Mouse (Mus musculus) heart, adult 2 months (tissue): ENCODE results near the gene Nr1i3. TPM values are rescaled to one million over a fixed set of nuclear protein-coding genes. Genes with fewer than 3 reads are reported as not detected.

ENCODE experiments used
- DNase-seq, 2 experiments: peaks; one replicate each; pipeline ENCODE4 v3.0.0; 2021
- H3K27ac ChIP-seq: fragments of 200-600 bp; 2 replicates; pipeline ENCODE4 v1.8.1; 2022
- H3K27me3 ChIP-seq: fragments of 200-500 bp; 2 replicates; pipeline ENCODE4 v1.6.1; 2012; ENCODE audit warnings: mild to moderate bottlenecking, low read length, inconsistent platforms, mixed read lengths; ENCODE audit not compliant: control insufficient read depth, insufficient read depth
- H3K36me3 ChIP-seq: fragments of 200-500 bp; 2 replicates; pipeline ENCODE4 v1.6.1; 2012; ENCODE audit warnings: low read length, inconsistent platforms; ENCODE audit not compliant: control insufficient read depth, insufficient read depth
- H3K4me1 ChIP-seq: fragments of 200-500 bp; 2 replicates; pipeline ENCODE4 v1.6.1; 2011; ENCODE audit warnings: low read length; ENCODE audit not compliant: control insufficient read depth, insufficient read depth
- H3K4me3 ChIP-seq: fragments of 200-600 bp; 2 replicates; pipeline ENCODE4 v1.8.1; 2022
- H3K79me2 ChIP-seq: fragments of 200-500 bp; replicated peaks from 2 replicates; pipeline ENCODE4 v1.6.1; 2012; ENCODE audit warnings: mild to moderate bottlenecking, inconsistent platforms, low read length, moderate library complexity, mixed read lengths; ENCODE audit not compliant: control insufficient read depth, insufficient read depth
- H3K9ac ChIP-seq: fragments of 200-500 bp; 2 replicates; pipeline ENCODE4 v1.6.1; 2012; ENCODE audit warnings: low read depth, mild to moderate bottlenecking, control low read depth, inconsistent platforms, low read length, mixed read lengths
- CTCF ChIP-seq: fragments of 200-600 bp; IDR thresholded peaks from 2 replicates; pipeline ENCODE4 v1.8.1; 2022; ENCODE audit warnings: antibody characterized with exemption, mild to moderate bottlenecking, moderate library complexity
- EP300 ChIP-seq: fragments of 200-500 bp; IDR thresholded peaks from 2 replicates; pipeline ENCODE4 v1.6.1; 2011; ENCODE audit warnings: low read depth, low read length, control low read depth; ENCODE audit not compliant: insufficient read depth
- POLR2A ChIP-seq: fragments of 200-500 bp; IDR thresholded peaks from 2 replicates; pipeline ENCODE4 v1.6.1; 2011; ENCODE audit warnings: mild to moderate bottlenecking, low read depth, low read length, control low read depth; ENCODE audit not compliant: insufficient read depth
- WGBS: fragments of 180-500 bp; shearing (Covaris S2); methylation state at CpG from one replicate; pipeline ENCODE4 v1.1.7; 2018; 5-methylcytosine and 5-hydroxymethylcytosine counted together
- intact Hi-C: fragments of 180-260 bp; cut with DNase I; formaldehyde crosslinking; loops from one replicate; pipeline ENCODE4 v1.15.1; 2025
- long read RNA-seq: library from polyadenylated mRNA; stranded (forward); transcript quantifications from one replicate; pipeline ENCODE4 v2.0.0, GENCODE M21; 2021
- polyA plus RNA-seq: library from polyadenylated mRNA; depleted of rRNA; stranded (reverse); fragments of >200 nt; gene quantifications from 2 replicates; pipeline ENCODE4 v1.2.3, GENCODE M21; 2012; rRNA removed
- total RNA-seq, 2 experiments: library from RNA; stranded (reverse); gene quantifications; 2 replicates each; pipeline ENCODE4 v1.2.3; 2021

Nr1i3 gene
- not detected for total RNA-seq
- 0.12 TPM in 1 of 2 replicates, not detected in the other for polyA plus RNA-seq
- long read RNA-seq = 0 reads

GRCm38 (mm10) chr1:171213801-171214496, at the start of gene Nr1i3:
TSS of gene Nr1i3 (plus strand) at chr1:171213970.
- Histone ChIP-seq H3K79me2 (no peaks in the 10 kb centered on the region), H3K27ac (no peak within 1 kb of the TSS), H3K27me3 (no peaks in the 10 kb centered on the region), H3K9ac (no peak within 1 kb of the TSS), H3K36me3 (no peaks in the 10 kb centered on the region), H3K4me1 (no peaks in the 10 kb centered on the region; the same call in 1 of the 2 replicates), H3K4me3 (no peak within 1 kb of the TSS)
- 79% methylated on average over 10 of the region's 10 CpGs for WGBS
- no peak for TF ChIP-seq CTCF
- no peak for DNase-seq
- intact Hi-C loops = no loop called here

GRCm38 (mm10) chr1:171164258-171164657, 49.5 kb upstream of the Nr1i3 start:
- H3K27ac ChIP-seq = no peak overlapping the region
- TF ChIP-seq EP300 = no peak
- TF ChIP-seq CTCF = peak; percentile 86
- no peaks in the 10 kb centered on the region for H3K4me1 ChIP-seq
- WGBS = 32% methylated on average over 3 of the region's 3 CpGs
- no peak for DNase-seq
- no peak overlapping the region for H3K4me3 ChIP-seq
- intact Hi-C loops = loop anchor here (1.0 to 2.0 kb wide), 2 partner anchors 29 to 56 kb away; no protein-coding TSS in a partner anchor
- H3K36me3 ChIP-seq = no peaks in the 10 kb centered on the region
- no peaks in the 10 kb centered on the region for H3K27me3 ChIP-seq
- H3K9ac ChIP-seq = peak overlapping the region; percentile 46; the same call in 1 of the 2 replicates
- no peaks in the 10 kb centered on the region for H3K79me2 ChIP-seq

GRCm38 (mm10) chr1:171165629-171166345, 48.0 kb upstream of the Nr1i3 start:
- Histone ChIP-seq H3K79me2 (no peaks in the 10 kb centered on the region), H3K36me3 (peaks cover 7% of the 10 kb centered on the region), H3K27ac (no peak overlapping the region), H3K27me3 (no peaks in the 10 kb centered on the region), H3K4me3 (no peak overlapping the region), H3K4me1 (peaks cover 3% of the 10 kb centered on the region), H3K9ac (no peak overlapping the region)
- 77% methylated on average over 5 of the region's 5 CpGs for WGBS
- no peak for TF ChIP-seq EP300
- TF ChIP-seq CTCF = no peak
- no peak for TF ChIP-seq POLR2A
- DNase-seq = no peak
- intact Hi-C loops = loop anchor here (2.0 kb wide), 1 partner anchor 27 kb away; no protein-coding TSS in a partner anchor

- intact Hi-C loops = no loop called here
- H3K36me3 ChIP-seq = peaks cover 17% of the 10 kb centered on the region
- 85% methylated on average over 12 of the region's 12 CpGs for WGBS
- H3K79me2 ChIP-seq = no peaks in the 10 kb centered on the region
- H3K27me3 ChIP-seq = no peaks in the 10 kb centered on the region
- no peak overlapping the region for H3K27ac ChIP-seq
- TF ChIP-seq CTCF = no peak
- TF ChIP-seq POLR2A = no peak
- no peak for TF ChIP-seq EP300
- no peak overlapping the region for H3K4me3 ChIP-seq
- no peak for DNase-seq
- H3K4me1 ChIP-seq = peaks cover 8% of the 10 kb centered on the region
- H3K9ac ChIP-seq = no peak overlapping the region
Observed at GRCm38 (mm10) chr1:171168906-171169305, 44.9 kb upstream of the Nr1i3 start.

GRCm38 (mm10) chr1:171169913-171170312, 43.9 kb upstream of the Nr1i3 start:
- Histone ChIP-seq H3K79me2 (no peaks in the 10 kb centered on the region), H3K4me1 (peaks cover 8% of the 10 kb centered on the region), H3K4me3 (no peak overlapping the region), H3K27ac (peak overlapping the region; percentile 81), H3K27me3 (no peaks in the 10 kb centered on the region), H3K36me3 (peaks cover 17% of the 10 kb centered on the region), H3K9ac (no peak overlapping the region)
- 35% methylated on average over 3 of the region's 3 CpGs for WGBS
- TF ChIP-seq POLR2A (no peak), CTCF (no peak), EP300 (no peak)
- no peak for DNase-seq
- intact Hi-C loops = no loop called here

- 12% methylated on average over 3 of the region's 3 CpGs for WGBS
- H3K9ac ChIP-seq = no peak overlapping the region
- no peaks in the 10 kb centered on the region for H3K27me3 ChIP-seq
- TF ChIP-seq POLR2A (peak; percentile 60; the same call in 1 of the 2 replicates), EP300 (no peak), CTCF (no peak)
- intact Hi-C loops = no loop called here
- H3K27ac ChIP-seq = peak overlapping the region; percentile 81
- H3K4me3 ChIP-seq = no peak overlapping the region
- peaks cover 17% of the 10 kb centered on the region for H3K36me3 ChIP-seq
- DNase-seq = no peak
- peaks cover 8% of the 10 kb centered on the region for H3K4me1 ChIP-seq
- H3K79me2 ChIP-seq = no peaks in the 10 kb centered on the region
Observed at GRCm38 (mm10) chr1:171171138-171171537, 42.6 kb upstream of the Nr1i3 start.
